Mouse (Mus musculus): ENCODE data around the gene Pfn3. TPM values are rescaled to one million over a fixed set of nuclear protein-coding genes. Genes with fewer than 3 reads are reported as not detected.

Gene Pfn3
- total RNA-seq, 2 experiments from 2014 or later = not detected

Small RNAs within 50 kb of the gene (microRNA-seq; reads per million reads assigned to microRNA genes)
- gene Mir6943 = 0 to 0.64 reads per million in 2 experiments

Other genes with a start within 250 kb of the Pfn3 start
- 10 to 100 TPM; 55.6 to 59.2 TPM for gene Nsd1, start 205.4 kb downstream of the Pfn3 start, total RNA-seq (2021)
- 10 to 100 TPM; 48.0 to 59.0 TPM for gene Prelid1, start 94.7 kb downstream of the Pfn3 start, total RNA-seq (2021)
- gene Rab24, start 93.3 kb downstream of the Pfn3 start, total RNA-seq (2021) = 10 to 100 TPM; 31.1 to 31.7 TPM
- gene Mxd3, start 85.4 kb downstream of the Pfn3 start, total RNA-seq (2021) = 1 to 10 TPM; 3.0 to 3.4 TPM
- 10 to 100 TPM; 32.2 to 34.6 TPM for gene Lman2, start 52.4 kb downstream of the Pfn3 start, total RNA-seq (2021)
- under 1 TPM; 0.22 to 0.29 TPM for gene Rgs14, start 45.5 kb downstream of the Pfn3 start, total RNA-seq (2021)
- not detected for gene Slc34a1, start 17.0 kb downstream of the Pfn3 start, total RNA-seq (2021)
- not detected for gene F12, start 11.6 kb upstream of the Pfn3 start, total RNA-seq (2021)
- 10 to 100 TPM; 12.1 to 12.6 TPM for gene Grk6, start 29.8 kb upstream of the Pfn3 start, total RNA-seq (2021)
- 1 to 10 TPM; 1.0 to 1.6 TPM for gene Prr7, start 49.0 kb upstream of the Pfn3 start, total RNA-seq (2021)
- gene Dbn1, start 72.9 kb upstream of the Pfn3 start, total RNA-seq (2021) = 10 to 100 TPM; 31.3 to 37.5 TPM
- gene Pdlim7, start 98.4 kb upstream of the Pfn3 start, total RNA-seq (2021) = 100 to 1,000 TPM; 588 to 612 TPM
- gene Dok3, start 114.1 kb upstream of the Pfn3 start, total RNA-seq (2021) = 1 to 10 TPM in 1 of 2 experiments, under 1 TPM in 1; 0.82 to 1.6 TPM
- 1 to 10 TPM; 8.8 to 9.5 TPM for gene Ddx41, start 121.4 kb upstream of the Pfn3 start, total RNA-seq (2021)
- 10 to 100 TPM; 12.8 to 15.4 TPM for gene Fam193b, start 155.9 kb upstream of the Pfn3 start, total RNA-seq (2021)
- 100 to 1,000 TPM; 139 to 149 TPM for gene Tmed9, start 158.5 kb upstream of the Pfn3 start, total RNA-seq (2021)
- 1 to 10 TPM; 6.2 to 7.3 TPM for gene B4galt7, start 184.7 kb upstream of the Pfn3 start, total RNA-seq (2021)
- gene Caml, start 207.8 kb upstream of the Pfn3 start, total RNA-seq (2021) = 10 to 100 TPM; 10.1 to 11.1 TPM
- 10 to 100 TPM; 19.7 to 21.2 TPM for gene Ddx46, start 219.8 kb upstream of the Pfn3 start, total RNA-seq (2021)

All from gastrocnemius, postnatal 14 days (tissue).